ENCODE assay signal across 19 mouse cellular contexts in genomic region chr8:82702044-82702443, GRCm38 (mm10).
DNase-seq lines count a peak whose midpoint lies in the region; ATAC-seq and TF ChIP-seq lines count a peak whose summit lies in the region.
"Had no signal": no experiment of that assay in that cellular context is flagged by ENCODE, and none has a peak within 500 bp of the region (broad histone marks: within the 10 kb centered on the region; RNA-seq: fewer than 3 reads in every experiment).

No protein-coding gene starts in this region.

- H3K4me3 ChIP-seq in midbrain, embryonic 12.5 days = no peak overlapping the region
- no peak overlapping the region for H3K4me3 ChIP-seq in midbrain, embryonic 11.5 days (ENCODE audit: low read depth, low read length)
- H3K4me3 ChIP-seq in forebrain, embryonic 14.5 days (ENCODE audit: low read depth, low read length) = no peak overlapping the region
- H3K4me3 ChIP-seq in left cerebral cortex, adult 2 months = no peak overlapping the region
- H3K4me3 ChIP-seq: heart, adult 2 months; hindbrain, embryonic 12.5 days; hindbrain, embryonic 15.5 days had no signal

- intact Hi-C loops in left cerebral cortex, adult 2 months (cut with DNase I) = no loop called here

- H3K9me3 ChIP-seq in midbrain, embryonic 12.5 days = no peaks in the 10 kb centered on the region
- no peaks in the 10 kb centered on the region for H3K9me3 ChIP-seq in midbrain, embryonic 11.5 days (ENCODE audit: control insufficient read depth, low read length)
- no peaks in the 10 kb centered on the region for H3K9me3 ChIP-seq in forebrain, embryonic 14.5 days (replicated peaks; ENCODE audit: control insufficient read depth, low read length)
- H3K9me3 ChIP-seq: hindbrain, embryonic 12.5 days; hindbrain, embryonic 15.5 days had no signal

- H3K9ac ChIP-seq in midbrain, embryonic 12.5 days (replicated peaks) = no peak overlapping the region
- H3K9ac ChIP-seq in midbrain, embryonic 11.5 days (ENCODE audit: low read length) = no peak overlapping the region
- no peak overlapping the region for H3K9ac ChIP-seq in forebrain, embryonic 14.5 days (ENCODE audit: low read length)
- H3K9ac ChIP-seq: hindbrain, embryonic 12.5 days; hindbrain, embryonic 15.5 days had no signal

- no peaks in the 10 kb centered on the region for H3K36me3 ChIP-seq in midbrain, embryonic 12.5 days
- H3K36me3 ChIP-seq in midbrain, embryonic 11.5 days (ENCODE audit: control insufficient read depth, insufficient read depth, low read length) = no peaks in the 10 kb centered on the region
- no peaks in the 10 kb centered on the region for H3K36me3 ChIP-seq in forebrain, embryonic 14.5 days (ENCODE audit: control insufficient read depth, insufficient read depth, low read length)
- H3K36me3 ChIP-seq: hindbrain, embryonic 12.5 days; hindbrain, embryonic 15.5 days had no signal

- no peaks in the 10 kb centered on the region for H3K4me1 ChIP-seq in midbrain, embryonic 12.5 days
- H3K4me1 ChIP-seq in midbrain, embryonic 11.5 days (ENCODE audit: control insufficient read depth, insufficient read depth, low read length) = no peaks in the 10 kb centered on the region
- no peaks in the 10 kb centered on the region for H3K4me1 ChIP-seq in forebrain, embryonic 14.5 days (ENCODE audit: control insufficient read depth, insufficient read depth, low read length)
- H3K4me1 ChIP-seq: hindbrain, embryonic 12.5 days; hindbrain, embryonic 15.5 days had no signal

- no peak for TF ChIP-seq CTCF in left cerebral cortex, adult 2 months (IDR thresholded peaks at IDR 0.05)

- ATAC-seq in midbrain, embryonic 12.5 days (ENCODE audit: low FRiP score, low read depth) = peak; percentile 52; the same call in 1 of the 2 replicates
- ATAC-seq in midbrain, embryonic 11.5 days (ENCODE audit: low FRiP score) = no peak
- peak; percentile 90 for ATAC-seq in forebrain, embryonic 14.5 days
- ATAC-seq in granulocyte monocyte progenitor cell, adult 5-6 weeks (replicated peaks; ENCODE audit: poor library complexity, severe bottlenecking) = 0 out of 2 replicates have a peak, but pooled peaks have one; percentile 33
- ATAC-seq: CD4-positive, CD25-positive, alpha-beta regulatory T cell, adult 4 months; intestine, postnatal 0 days had no signal

- H3K27ac ChIP-seq in midbrain, embryonic 12.5 days (replicated peaks) = no peak overlapping the region
- no peak overlapping the region for H3K27ac ChIP-seq in midbrain, embryonic 11.5 days (ENCODE audit: low read depth, low read length)
- H3K27ac ChIP-seq in forebrain, embryonic 14.5 days (ENCODE audit: low read depth, low read length) = no peak overlapping the region
- no peak overlapping the region for H3K27ac ChIP-seq in left cerebral cortex, adult 2 months
- H3K27ac ChIP-seq: heart, adult 2 months; hindbrain, embryonic 12.5 days; hindbrain, embryonic 15.5 days had no signal

- 52% methylated on average over 1 of the region's 1 CpGs for WGBS in midbrain, embryonic 12.5 days
- 67% methylated on average over 1 of the region's 1 CpGs for WGBS in midbrain, embryonic 11.5 days
- WGBS in forebrain, embryonic 14.5 days = 13% methylated on average over 1 of the region's 1 CpGs

- H3K27me3 ChIP-seq in midbrain, embryonic 12.5 days = no peaks in the 10 kb centered on the region
- H3K27me3 ChIP-seq in midbrain, embryonic 11.5 days (ENCODE audit: control insufficient read depth, insufficient read depth, low read length) = no peaks in the 10 kb centered on the region
- no peaks in the 10 kb centered on the region for H3K27me3 ChIP-seq in forebrain, embryonic 14.5 days (replicated peaks; ENCODE audit: control insufficient read depth, insufficient read depth, low read length)
- H3K27me3 ChIP-seq: hindbrain, embryonic 12.5 days; hindbrain, embryonic 15.5 days had no signal

- H3K4me2 ChIP-seq in midbrain, embryonic 12.5 days (replicated peaks) = no peak overlapping the region
- no peak overlapping the region for H3K4me2 ChIP-seq in midbrain, embryonic 11.5 days
- H3K4me2 ChIP-seq in forebrain, embryonic 14.5 days (ENCODE audit: low read length) = no peak overlapping the region
- H3K4me2 ChIP-seq: heart, embryonic 11.5 days; hindbrain, embryonic 12.5 days; hindbrain, embryonic 15.5 days had no signal

- DNase-seq in midbrain, embryonic 11.5 days (ENCODE audit: low spot score, missing footprints) = no peak
- peak; percentile 55 for DNase-seq in forebrain, embryonic 14.5 days (ENCODE audit: low spot score)
- DNase-seq in heart, adult 8-10 months (ENCODE audit: low spot score) = no peak
- no peak for DNase-seq in left cerebral cortex, adult 2 months (ENCODE audit: extremely low spot score in 1 of 2, low spot score in 2 of 2)
- no peak for DNase-seq in natural killer cell, adult 2 months (ENCODE audit: low spot score in 2 of 2)
- DNase-seq: adrenal gland, adult 2 months; adrenal gland, postnatal 14 days; cerebellum, adult 11-12 months; cerebellum, adult 9-10 months; cerebellum, postnatal 14 days; gastrocnemius, postnatal 25 days; heart, adult 2 months had no signal
